Mouse (Mus musculus) small intestine, adult 2 months (tissue): ENCODE measurements at regions not wholly inside any gene's neighbourhood (a gene's known extent, or its start where the extent isn't known, plus 50 kb on each side); places are given as distances from the start of the nearest gene placed in this dataset.

Experiments
- CTCF ChIP-seq: fragments of 200-500 bp; IDR thresholded peaks from 2 replicates; pipeline ENCODE4 v1.5.1; 2012; ENCODE audit warnings: low read depth, mild to moderate bottlenecking, control low read depth, inconsistent platforms, low read length, moderate library complexity, mixed read lengths; ENCODE audit not compliant: insufficient replicate concordance, insufficient read length; ENCODE audit errors: extremely low read depth
- POLR2A ChIP-seq: fragments of 200-500 bp; IDR thresholded peaks from 2 replicates; pipeline ENCODE4 v1.6.1; 2012; ENCODE audit warnings: low read depth, mild to moderate bottlenecking, control low read depth, inconsistent platforms, low read length, moderate library complexity

DNA sequence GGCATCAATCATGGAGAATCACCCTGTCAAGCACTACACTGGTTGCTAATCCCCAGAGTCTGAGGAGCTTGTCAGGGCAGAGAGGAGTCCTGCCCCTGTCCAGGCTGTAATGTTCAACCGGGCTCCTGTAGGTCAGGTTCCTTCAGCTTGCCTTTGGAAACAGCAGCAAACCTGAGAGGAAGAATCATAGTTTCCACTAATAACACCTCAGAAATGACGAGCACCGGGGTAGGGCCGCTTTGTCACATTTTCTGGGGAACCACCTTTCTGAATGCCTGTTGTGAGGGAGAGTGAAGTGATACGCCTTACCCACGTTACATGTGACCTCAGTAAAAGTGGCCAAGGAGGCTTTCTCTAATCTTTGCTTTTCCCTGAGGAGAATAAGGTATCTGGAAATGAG is 263.8 kb upstream of the N4bp1 start:
- TF ChIP-seq POLR2A, result no peak
- TF ChIP-seq CTCF, result no peak
